Mouse (Mus musculus): Measurements from ENCODE around the gene Birc6. TPM values are rescaled to one million over a fixed set of nuclear protein-coding genes. Genes with fewer than 3 reads are reported as not detected.

Gene Birc6
- polyA plus RNA-seq, 1 experiment from 2014 or later, result 40.6 TPM

DNA sequence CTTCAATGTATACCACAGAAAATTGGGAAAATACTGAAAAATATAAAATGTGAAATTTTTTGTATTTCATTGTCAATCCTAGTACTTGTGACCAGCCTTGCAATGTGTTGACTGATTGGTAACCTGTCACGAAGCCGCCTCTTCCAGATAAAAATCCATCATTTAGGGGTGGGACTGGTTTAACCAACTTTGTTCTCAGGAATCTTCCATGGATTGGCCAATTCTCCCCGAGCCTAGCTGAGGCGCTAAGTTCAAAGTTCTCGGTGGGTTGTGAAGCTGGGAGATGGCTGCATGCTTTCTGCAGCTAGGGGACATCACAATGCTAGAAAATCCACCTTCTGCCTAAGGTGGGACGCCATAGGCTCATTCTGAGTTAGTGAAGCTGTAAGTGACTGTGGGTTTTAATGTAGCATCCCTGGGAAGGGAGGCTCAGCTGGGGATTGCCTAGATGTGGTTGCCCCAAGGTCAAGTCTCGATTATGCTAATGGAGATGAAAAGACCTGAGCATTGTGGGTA lies 179.6 kb downstream of the Birc6 start:
- WGBS (ENCODE audit: insufficient replicate concordance), result 73% methylated on average over 7 of the region's 7 CpGs
- no peak for DNase-seq

DNA sequence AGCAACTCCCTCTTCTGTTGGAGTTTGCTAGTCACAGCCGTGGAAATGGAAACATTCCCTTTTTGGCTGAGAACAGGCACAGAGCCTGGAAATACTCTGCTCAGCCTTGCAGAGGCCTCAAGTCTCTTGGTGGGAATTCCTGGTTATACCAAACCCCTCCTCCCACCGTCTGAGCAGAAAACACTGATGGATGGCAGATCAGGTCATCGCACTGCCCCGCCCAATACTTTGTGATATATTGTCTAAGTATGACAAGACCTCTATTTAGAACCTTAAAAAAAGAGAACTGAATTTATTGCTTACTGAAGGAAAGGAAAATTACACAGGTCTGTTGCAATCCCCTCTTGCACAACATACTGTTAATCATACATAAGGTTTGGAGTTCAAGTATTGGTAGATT lies 182.6 kb downstream of the Birc6 start:
- DNase-seq (no peak), ATAC-seq (no peak)
- Histone ChIP-seq H3K9ac (replicated peaks) (no peak overlapping the region), H3K9me3 (ENCODE audit: low read length) (no peaks in the 10 kb centered on the region), H3K27me3 (ENCODE audit: insufficient read depth, low read length) (no peaks in the 10 kb centered on the region), H3K4me3 (ENCODE audit: low read depth, low read length) (no peak overlapping the region), H3K4me1 (ENCODE audit: insufficient read depth) (peaks cover 12% of the 10 kb centered on the region), H3K36me3 (replicated peaks; ENCODE audit: insufficient read depth, low read length) (no peaks in the 10 kb centered on the region), H3K4me2 (ENCODE audit: low read depth, low read length) (no peak overlapping the region), H3K27ac (ENCODE audit: low read depth) (no peak overlapping the region)
- 50% methylated on average over 4 of the region's 4 CpGs for WGBS (ENCODE audit: insufficient replicate concordance)
- TF ChIP-seq CTCF (IDR thresholded peaks at IDR 0.05; ENCODE audit: low read depth) (no peak), EP300 (IDR thresholded peaks at IDR 0.05; ENCODE audit: low read depth) (no peak)

More for the DNA sequence above, 179.6 kb downstream of the Birc6 start:
- no peak overlapping the region for H3K4me3 ChIP-seq (ENCODE audit: low read depth, low read length)
- no peaks in the 10 kb centered on the region for H3K9me3 ChIP-seq (ENCODE audit: low read length)
- TF ChIP-seq CTCF (IDR thresholded peaks at IDR 0.05; ENCODE audit: low read depth) (no peak), EP300 (IDR thresholded peaks at IDR 0.05; ENCODE audit: low read depth) (no peak)
- H3K9ac ChIP-seq (replicated peaks), result no peak overlapping the region
- ATAC-seq, result no peak
- H3K27me3 ChIP-seq (ENCODE audit: insufficient read depth, low read length), result no peaks in the 10 kb centered on the region
- peaks cover 11% of the 10 kb centered on the region; the same call in 1 of the 2 replicates for H3K36me3 ChIP-seq (replicated peaks; ENCODE audit: insufficient read depth, low read length)
- no peak overlapping the region for H3K27ac ChIP-seq (ENCODE audit: low read depth)
- peaks cover 12% of the 10 kb centered on the region for H3K4me1 ChIP-seq (ENCODE audit: insufficient read depth)
- H3K4me2 ChIP-seq (ENCODE audit: low read depth, low read length), result no peak overlapping the region

DNA sequence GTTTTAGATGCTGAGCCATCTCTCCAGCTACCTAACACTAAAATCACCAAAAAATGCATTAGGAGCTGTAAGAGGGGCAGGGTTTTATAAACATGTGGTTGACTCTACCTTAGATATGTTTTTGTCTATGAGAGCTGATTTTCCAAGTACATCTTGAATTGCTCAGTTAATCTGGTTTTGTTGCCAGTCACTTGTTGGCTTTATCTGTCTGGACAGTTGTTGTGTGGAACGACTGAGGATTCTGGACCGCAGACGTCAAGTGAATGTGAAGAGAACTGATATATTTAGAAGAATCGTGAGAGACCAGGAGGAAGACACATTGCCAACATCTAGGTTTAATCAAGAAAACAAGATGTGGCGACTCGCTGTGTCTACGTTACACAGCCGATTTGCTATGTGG lies 183.5 kb downstream of the Birc6 start:
- Histone ChIP-seq H3K4me1 (ENCODE audit: insufficient read depth) (peaks cover 12% of the 10 kb centered on the region), H3K36me3 (replicated peaks; ENCODE audit: insufficient read depth, low read length) (no peaks in the 10 kb centered on the region), H3K4me3 (ENCODE audit: low read depth, low read length) (no peak overlapping the region), H3K9ac (replicated peaks) (no peak overlapping the region), H3K9me3 (ENCODE audit: low read length) (no peaks in the 10 kb centered on the region), H3K4me2 (ENCODE audit: low read depth, low read length) (no peak overlapping the region), H3K27me3 (ENCODE audit: insufficient read depth, low read length) (no peaks in the 10 kb centered on the region), H3K27ac (ENCODE audit: low read depth) (no peak overlapping the region)
- ATAC-seq (peak; percentile 56), DNase-seq (no peak)
- 62% methylated on average over 8 of the region's 8 CpGs for WGBS (ENCODE audit: insufficient replicate concordance)
- TF ChIP-seq EP300 (IDR thresholded peaks at IDR 0.05; ENCODE audit: low read depth), result peak; percentile 80
- no peak for TF ChIP-seq CTCF (IDR thresholded peaks at IDR 0.05; ENCODE audit: low read depth)

DNA sequence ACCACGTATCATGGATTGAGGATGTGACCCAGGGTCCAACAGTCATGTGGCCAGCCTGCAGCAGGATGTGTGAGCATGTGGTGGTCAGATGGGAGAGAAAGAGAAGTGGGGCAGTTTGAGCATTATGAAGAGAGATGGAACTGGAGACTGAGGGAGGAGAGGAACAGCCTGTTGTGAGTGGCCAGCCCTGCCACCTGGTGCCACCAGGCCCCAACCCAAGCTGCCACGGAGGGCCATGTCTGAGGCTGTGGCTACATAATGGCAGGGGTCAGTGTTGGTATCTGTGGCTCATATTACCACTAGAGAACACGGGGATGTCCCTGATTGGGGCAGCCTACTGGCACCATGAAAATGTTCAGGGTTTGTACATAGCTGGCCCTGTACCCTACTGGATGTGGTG lies 187.0 kb downstream of the Birc6 start:
- no peak overlapping the region for H3K4me2 ChIP-seq (ENCODE audit: low read depth, low read length)
- ATAC-seq (no peak), DNase-seq (no peak)
- H3K27ac ChIP-seq (ENCODE audit: low read depth), result no peak overlapping the region
- no peak overlapping the region for H3K9ac ChIP-seq (replicated peaks)
- no peak overlapping the region for H3K4me3 ChIP-seq (ENCODE audit: low read depth, low read length)
- WGBS (ENCODE audit: insufficient replicate concordance), result 51% methylated on average over 3 of the region's 3 CpGs
- no peaks in the 10 kb centered on the region for H3K9me3 ChIP-seq (ENCODE audit: low read length)
- no peaks in the 10 kb centered on the region for H3K27me3 ChIP-seq (ENCODE audit: insufficient read depth, low read length)
- no peaks in the 10 kb centered on the region for H3K36me3 ChIP-seq (replicated peaks; ENCODE audit: insufficient read depth, low read length)
- peaks cover 22% of the 10 kb centered on the region for H3K4me1 ChIP-seq (ENCODE audit: insufficient read depth)
- no peak for TF ChIP-seq CTCF (IDR thresholded peaks at IDR 0.05; ENCODE audit: low read depth)
- no peak for TF ChIP-seq EP300 (IDR thresholded peaks at IDR 0.05; ENCODE audit: low read depth)

DNA sequence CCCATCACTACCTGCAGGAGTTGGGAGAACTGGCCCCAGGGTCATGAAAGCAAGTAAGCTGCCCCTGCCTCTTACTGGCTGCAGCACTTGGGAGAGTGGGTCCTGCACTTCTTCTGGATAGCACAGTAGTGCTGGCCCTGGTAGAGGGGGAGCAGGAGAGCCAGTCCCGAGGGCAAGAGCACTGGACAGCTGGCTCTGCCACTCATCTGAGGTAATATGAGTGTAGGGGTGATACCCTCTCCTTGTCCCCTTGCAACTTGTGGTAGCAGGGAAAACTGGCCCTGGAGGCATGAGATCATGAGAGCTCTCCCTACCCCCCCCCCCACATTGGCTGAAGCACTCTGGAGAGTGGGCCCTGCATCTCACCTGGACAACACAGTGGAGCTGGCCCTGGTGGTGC lies 187.6 kb downstream of the Birc6 start:
- Histone ChIP-seq H3K4me3 (ENCODE audit: low read depth, low read length) (no peak overlapping the region), H3K27ac (ENCODE audit: low read depth) (no peak overlapping the region), H3K27me3 (ENCODE audit: insufficient read depth, low read length) (no peaks in the 10 kb centered on the region), H3K9me3 (ENCODE audit: low read length) (no peaks in the 10 kb centered on the region), H3K9ac (replicated peaks) (no peak overlapping the region), H3K4me2 (ENCODE audit: low read depth, low read length) (no peak overlapping the region), H3K4me1 (ENCODE audit: insufficient read depth) (peaks cover 18% of the 10 kb centered on the region), H3K36me3 (replicated peaks; ENCODE audit: insufficient read depth, low read length) (no peaks in the 10 kb centered on the region)
- TF ChIP-seq EP300 (IDR thresholded peaks at IDR 0.05; ENCODE audit: low read depth), result no peak
- TF ChIP-seq CTCF (IDR thresholded peaks at IDR 0.05; ENCODE audit: low read depth), result no peak
- 56% methylated on average over 1 of the region's 1 CpGs for WGBS (ENCODE audit: insufficient replicate concordance)
- no peak for ATAC-seq
- no peak for DNase-seq

DNA sequence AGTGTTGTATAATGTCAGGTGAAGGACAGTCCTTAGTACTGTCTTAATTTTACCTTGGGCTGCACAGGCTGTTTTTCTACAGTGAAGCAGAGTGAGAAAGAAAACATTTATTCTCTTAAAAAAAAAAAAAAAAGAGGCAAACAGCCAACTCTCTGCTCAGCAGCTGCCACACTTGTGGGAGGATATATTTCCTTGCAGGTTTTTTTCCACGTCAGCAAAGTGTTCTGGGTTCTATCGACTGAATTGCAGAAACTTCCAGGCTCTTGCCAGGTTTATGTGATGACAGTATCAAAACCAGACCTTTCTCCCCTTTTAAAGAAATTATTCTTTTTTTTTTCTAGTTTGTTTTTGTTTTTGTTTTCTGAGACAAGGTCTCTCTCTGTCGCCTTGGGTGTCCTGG lies 188.5 kb downstream of the Birc6 start:
- Histone ChIP-seq H3K27ac (ENCODE audit: low read depth) (no peak overlapping the region), H3K4me3 (ENCODE audit: low read depth, low read length) (no peak overlapping the region), H3K27me3 (ENCODE audit: insufficient read depth, low read length) (no peaks in the 10 kb centered on the region), H3K9ac (replicated peaks) (no peak overlapping the region), H3K4me2 (ENCODE audit: low read depth, low read length) (0 out of 2 replicates have a peak overlapping the region, but pooled peaks have one; percentile 88), H3K9me3 (ENCODE audit: low read length) (no peaks in the 10 kb centered on the region), H3K4me1 (ENCODE audit: insufficient read depth) (peaks cover 10% of the 10 kb centered on the region), H3K36me3 (replicated peaks; ENCODE audit: insufficient read depth, low read length) (peaks cover 4% of the 10 kb centered on the region; the same call in 1 of the 2 replicates)
- WGBS (ENCODE audit: insufficient replicate concordance), result 61% methylated on average over 3 of the region's 3 CpGs
- no peak for ATAC-seq
- no peak for DNase-seq
- no peak for TF ChIP-seq EP300 (IDR thresholded peaks at IDR 0.05; ENCODE audit: low read depth)
- TF ChIP-seq CTCF (IDR thresholded peaks at IDR 0.05; ENCODE audit: low read depth), result no peak

All from liver, postnatal 0 days (tissue).